Mouse (Mus musculus) heart, postnatal 0 days (tissue): ENCODE results near the gene Igf2bp2. TPM values are rescaled to one million over a fixed set of nuclear protein-coding genes. Genes with fewer than 3 reads are reported as not detected.

Experiments
- ATAC-seq: fragments of 200-750 bp; cut with Nextera tagmentation; 2 replicates; pipeline ENCODE4 v1.8.0; 2017; ENCODE audit warnings: low read depth, moderate number of reproducible peaks, moderate library complexity; ENCODE audit not compliant: insufficient read depth
- DNase-seq: peaks from one replicate; pipeline ENCODE4 v3.0.0-alpha.2; 2016; ENCODE audit warnings: low spot score
- H3K27ac ChIP-seq: fragments of 300-500 bp; sonication (generic); 2 replicates; pipeline ENCODE4 v1.5.1; 2014; ENCODE audit warnings: low read depth, mild to moderate bottlenecking
- H3K27me3 ChIP-seq: fragments of 300-500 bp; sonication (generic); 2 replicates; pipeline ENCODE4 v1.6.1; 2014; ENCODE audit warnings: low read length, mixed read lengths; ENCODE audit not compliant: control insufficient read depth, insufficient read depth
- H3K36me3 ChIP-seq: fragments of 300-500 bp; sonication (generic); replicated peaks from 2 replicates; pipeline ENCODE4 v1.6.1; 2014; ENCODE audit warnings: low read length, mixed read lengths; ENCODE audit not compliant: control insufficient read depth, insufficient read depth
- H3K4me1 ChIP-seq: fragments of 300-500 bp; sonication (generic); 2 replicates; pipeline ENCODE4 v1.6.1; 2014; ENCODE audit warnings: antibody characterized with exemption; ENCODE audit not compliant: control insufficient read depth, insufficient read depth
- H3K4me2 ChIP-seq: fragments of 300-500 bp; sonication (generic); 2 replicates; pipeline ENCODE4 v1.6.1; 2014; ENCODE audit warnings: low read depth, mild to moderate bottlenecking, low read length, moderate library complexity
- H3K4me3 ChIP-seq: fragments of 300-500 bp; sonication (generic); 2 replicates; pipeline ENCODE4 v1.5.1; 2014; ENCODE audit warnings: low read depth, low read length
- H3K9ac ChIP-seq: fragments of 300-500 bp; sonication (generic); replicated peaks from 2 replicates; pipeline ENCODE4 v1.6.1; 2014; ENCODE audit warnings: low read depth, low read length, mixed read lengths
- H3K9me3 ChIP-seq: fragments of 300-500 bp; sonication (generic); replicated peaks from 2 replicates; pipeline ENCODE4 v1.6.1; 2016; ENCODE audit warnings: low read length; ENCODE audit not compliant: control insufficient read depth
- CTCF ChIP-seq: IDR thresholded peaks from 2 replicates; pipeline ENCODE4 v1.5.1; 2016; ENCODE audit warnings: antibody characterized with exemption, control low read depth, low read depth
- EP300 ChIP-seq: IDR thresholded peaks from 2 replicates; pipeline ENCODE4 v1.6.1; 2016; ENCODE audit warnings: antibody characterized with exemption, low read depth
- WGBS: fragments of 180-500 bp; shearing (Covaris S2); extraction: QIAGEN DNeasy Blood & Tissue Kit; methylation state at CpG from one replicate; pipeline ENCODE4 v1.1.7; 2014; 5-methylcytosine and 5-hydroxymethylcytosine counted together
- polyA plus RNA-seq: library from polyadenylated mRNA; unstranded; fragments of >200 nt; fragmentation: Nextera tagmentation; extraction: Ambion mirVana; gene quantifications from 2 replicates; pipeline ENCODE4 v1.2.1, GENCODE M21; 2015
- total RNA-seq: library from RNA; depleted of rRNA; stranded (reverse); fragments of >200 nt; gene quantifications from 2 replicates; pipeline ENCODE4 v1.2.3, GENCODE M21; 2014; ENCODE audit warnings: low replicate concordance

The Igf2bp2 gene
- total and polyA plus RNA-seq, 2 experiments from 2014 or later = 12.9 to 48.1 TPM

GRCm38 (mm10) chr16:22106012-22106584 is 57.0 kb downstream of the Igf2bp2 start:
- ATAC-seq = no peak
- Histone ChIP-seq H3K4me1 (peaks cover 20% of the 10 kb centered on the region), H3K27ac (no peak overlapping the region), H3K9ac (no peak overlapping the region), H3K4me3 (no peak overlapping the region), H3K4me2 (no peak overlapping the region), H3K9me3 (no peaks in the 10 kb centered on the region), H3K27me3 (no peaks in the 10 kb centered on the region), H3K36me3 (no peaks in the 10 kb centered on the region)
- TF ChIP-seq CTCF = peak; percentile 42
- TF ChIP-seq EP300 = no peak
- DNase-seq = peak; percentile 40
- whole genome bisulfite sequencing = 59% methylated on average over 6 of the region's 6 CpGs

- Histone ChIP-seq H3K36me3 (no peaks in the 10 kb centered on the region), H3K27me3 (no peaks in the 10 kb centered on the region), H3K4me1 (peaks cover 7% of the 10 kb centered on the region; the same call in 1 of the 2 replicates), H3K4me2 (no peak overlapping the region), H3K4me3 (no peak overlapping the region), H3K9ac (no peak overlapping the region), H3K9me3 (no peaks in the 10 kb centered on the region), H3K27ac (no peak overlapping the region)
- DNase-seq (no peak), ATAC-seq (no peak)
- TF ChIP-seq CTCF = peak; percentile 45
- TF ChIP-seq EP300 = no peak
- WGBS = 77% methylated on average over 2 of the region's 2 CpGs
Measured at GRCm38 (mm10) chr16:22100067-22100466, 63.0 kb downstream of the Igf2bp2 start.

GRCm38 (mm10) chr16:22097659-22098058 is 65.4 kb downstream of the Igf2bp2 start:
- Histone ChIP-seq H3K4me2 (no peak overlapping the region), H3K27ac (no peak overlapping the region), H3K27me3 (no peaks in the 10 kb centered on the region), H3K9me3 (no peaks in the 10 kb centered on the region), H3K36me3 (no peaks in the 10 kb centered on the region), H3K9ac (no peak overlapping the region), H3K4me1 (peaks cover 7% of the 10 kb centered on the region; the same call in 1 of the 2 replicates), H3K4me3 (no peak overlapping the region)
- WGBS = 59% methylated on average over 7 of the region's 7 CpGs
- ATAC-seq = no peak
- TF ChIP-seq CTCF (no peak), EP300 (no peak)
- no peak for DNase-seq

- no peak overlapping the region for H3K4me3 ChIP-seq
- no peak overlapping the region for H3K9ac ChIP-seq
- no peaks in the 10 kb centered on the region for H3K27me3 ChIP-seq
- WGBS = 60% methylated on average over 1 of the region's 1 CpGs
- H3K9me3 ChIP-seq = no peaks in the 10 kb centered on the region
- no peak overlapping the region for H3K27ac ChIP-seq
- ATAC-seq (no peak), DNase-seq (no peak)
- no peaks in the 10 kb centered on the region for H3K36me3 ChIP-seq
- no peak overlapping the region for H3K4me2 ChIP-seq
- peaks cover 7% of the 10 kb centered on the region; the same call in 1 of the 2 replicates for H3K4me1 ChIP-seq
- TF ChIP-seq EP300 = no peak
- TF ChIP-seq CTCF = no peak
Measured at GRCm38 (mm10) chr16:22095751-22096150, 67.3 kb downstream of the Igf2bp2 start.

GRCm38 (mm10) chr16:22091255-22091783 is 71.8 kb downstream of the Igf2bp2 start:
- DNase-seq = no peak
- 86% methylated on average over 3 of the region's 3 CpGs for WGBS
- Histone ChIP-seq H3K27ac (no peak overlapping the region), H3K4me2 (no peak overlapping the region), H3K36me3 (peaks cover 12% of the 10 kb centered on the region), H3K27me3 (no peaks in the 10 kb centered on the region), H3K9me3 (no peaks in the 10 kb centered on the region), H3K9ac (no peak overlapping the region), H3K4me3 (no peak overlapping the region), H3K4me1 (peaks cover 7% of the 10 kb centered on the region; the same call in 1 of the 2 replicates)
- TF ChIP-seq EP300 (no peak), CTCF (no peak)
- ATAC-seq = no peak

- no peak overlapping the region for H3K4me3 ChIP-seq
- H3K9ac ChIP-seq = no peak overlapping the region
- no peak for DNase-seq
- WGBS = 71% methylated on average over 4 of the region's 4 CpGs
- peaks cover 30% of the 10 kb centered on the region for H3K36me3 ChIP-seq
- H3K4me1 ChIP-seq = no peaks in the 10 kb centered on the region
- ATAC-seq = no peak
- TF ChIP-seq CTCF (no peak), EP300 (no peak)
- H3K27ac ChIP-seq = no peak overlapping the region
- no peaks in the 10 kb centered on the region for H3K9me3 ChIP-seq
- no peak overlapping the region for H3K4me2 ChIP-seq
- H3K27me3 ChIP-seq = no peaks in the 10 kb centered on the region
Measured at GRCm38 (mm10) chr16:22085411-22085810, 77.7 kb downstream of the Igf2bp2 start.
